Mouse (Mus musculus): ENCODE measurements around the gene Rrp12. TPM values are rescaled to one million over a fixed set of nuclear protein-coding genes. Genes with fewer than 3 reads are reported as not detected.
A peak's percentile ranks its signal among the peaks of the same experiment; 100 is the strongest.

The Rrp12 gene
- 23.5 and 24.0 TPM in 2 replicates for polyA plus RNA-seq (2016; fragmentation: Nextera tagmentation; extraction: Ambion mirVana)

- H3K4me2 ChIP-seq (replicated peaks), result peak within 1 kb of the TSS; percentile 88
- peak within 1 kb of the TSS; percentile 60 for H3K9ac ChIP-seq
- peaks cover 8% of the 10 kb centered on the region for H3K4me1 ChIP-seq
- 0 out of 2 replicates have a peak, but pooled peaks cover 6% of the 10 kb centered on the region for H3K36me3 ChIP-seq
- no peaks in the 10 kb centered on the region for H3K27me3 ChIP-seq
- no peaks in the 10 kb centered on the region for H3K9me3 ChIP-seq
- 1% methylated on average over 46 of the region's 46 CpGs for WGBS
- ATAC-seq (ENCODE audit: insufficient number of reproducible peaks, insufficient read depth, low FRiP score, low TSS enrichment), result peak; percentile 84; the same call in 1 of the 2 replicates
- H3K4me3 ChIP-seq, result peak within 1 kb of the TSS; percentile 78
- no peak within 1 kb of the TSS for H3K27ac ChIP-seq
These were observed at the start of gene Rrp12 for GRCm38 (mm10) chr19:41895460-41896318. Gene Rrp12 (minus strand): TSS chr19:41896173.

- peaks cover 94% of the 10 kb centered on the region for H3K36me3 ChIP-seq
- no peak overlapping the region for H3K4me3 ChIP-seq
- no peak overlapping the region for H3K4me2 ChIP-seq (replicated peaks)
- H3K9me3 ChIP-seq, result no peaks in the 10 kb centered on the region; the same call in 1 of the 2 replicates
- no peak overlapping the region for H3K9ac ChIP-seq
- H3K27me3 ChIP-seq, result no peaks in the 10 kb centered on the region
- no peaks in the 10 kb centered on the region for H3K4me1 ChIP-seq
- H3K27ac ChIP-seq, result no peak overlapping the region
- no peak for ATAC-seq (ENCODE audit: insufficient number of reproducible peaks, insufficient read depth, low FRiP score, low TSS enrichment)
- 83% methylated on average over 7 of the region's 7 CpGs for WGBS
These were observed 47.9 kb upstream of the Rrp12 start for GRCm38 (mm10) chr19:41943841-41944240.

- H3K36me3 ChIP-seq, result peaks cover 65% of the 10 kb centered on the region
- no peak for ATAC-seq (ENCODE audit: insufficient number of reproducible peaks, insufficient read depth, low FRiP score, low TSS enrichment)
These were observed 42.6 kb upstream of the Rrp12 start for GRCm38 (mm10) chr19:41938539-41938938.

GRCm38 (mm10) chr19:41935921-41936320 lies 39.9 kb upstream of the Rrp12 start:
- Histone ChIP-seq H3K27ac (no peak overlapping the region), H3K27me3 (no peaks in the 10 kb centered on the region), H3K4me3 (no peak overlapping the region), H3K9ac (no peak overlapping the region), H3K9me3 (no peaks in the 10 kb centered on the region), H3K4me1 (peaks cover 19% of the 10 kb centered on the region), H3K36me3 (peaks cover 40% of the 10 kb centered on the region), H3K4me2 (replicated peaks) (no peak overlapping the region)
- no peak for ATAC-seq (ENCODE audit: insufficient number of reproducible peaks, insufficient read depth, low FRiP score, low TSS enrichment)
- 89% methylated on average over 1 of the region's 1 CpGs for WGBS

More at GRCm38 (mm10) chr19:41938539-41938938, 42.6 kb upstream of the Rrp12 start:
- Histone ChIP-seq H3K27me3 (no peaks in the 10 kb centered on the region), H3K4me3 (no peak overlapping the region), H3K9ac (no peak overlapping the region), H3K4me2 (replicated peaks) (no peak overlapping the region), H3K4me1 (peaks cover 11% of the 10 kb centered on the region), H3K9me3 (no peaks in the 10 kb centered on the region), H3K27ac (no peak overlapping the region)
- 89% methylated on average over 5 of the region's 5 CpGs for WGBS

- Histone ChIP-seq H3K36me3 (peaks cover 33% of the 10 kb centered on the region), H3K9ac (peak overlapping the region; percentile 88), H3K27ac (no peak overlapping the region), H3K4me3 (peak overlapping the region; percentile 93), H3K9me3 (no peaks in the 10 kb centered on the region), H3K4me2 (replicated peaks) (peak overlapping the region; percentile 82), H3K4me1 (peaks cover 19% of the 10 kb centered on the region), H3K27me3 (no peaks in the 10 kb centered on the region)
- ATAC-seq (ENCODE audit: insufficient number of reproducible peaks, insufficient read depth, low FRiP score, low TSS enrichment), result no peak
- WGBS, result 42% methylated on average over 6 of the region's 6 CpGs
These were observed 38.2 kb upstream of the Rrp12 start for GRCm38 (mm10) chr19:41934124-41934523.

GRCm38 (mm10) chr19:41933179-41934086 lies 37.5 kb upstream of the Rrp12 start, which contains the start of the genes Exosc1 and Zdhhc16:
Gene Exosc1 (minus strand): TSS chr19:41933423.
Gene Zdhhc16 (plus strand): TSS chr19:41933480.
- no peaks in the 10 kb centered on the region for H3K27me3 ChIP-seq
- H3K9me3 ChIP-seq, result no peaks in the 10 kb centered on the region
- H3K4me1 ChIP-seq, result peaks cover 19% of the 10 kb centered on the region
- WGBS, result under 1% methylated on average over 47 of the region's 47 CpGs
- peak within 1 kb of the TSS; percentile 93 for H3K4me3 ChIP-seq
- peak within 1 kb of the TSS; percentile 88 for H3K9ac ChIP-seq
- peak within 1 kb of the TSS; percentile 82 for H3K4me2 ChIP-seq (replicated peaks)
- ATAC-seq (ENCODE audit: insufficient number of reproducible peaks, insufficient read depth, low FRiP score, low TSS enrichment), result peak; percentile 100
- peak within 1 kb of the TSS; percentile 61; the same call in 1 of the 2 replicates for H3K27ac ChIP-seq
- H3K36me3 ChIP-seq, result peaks cover 32% of the 10 kb centered on the region

- ATAC-seq (ENCODE audit: insufficient number of reproducible peaks, insufficient read depth, low FRiP score, low TSS enrichment), result no peak
- peak overlapping the region; percentile 61; the same call in 1 of the 2 replicates for H3K27ac ChIP-seq
- H3K27me3 ChIP-seq, result no peaks in the 10 kb centered on the region
- peaks cover 32% of the 10 kb centered on the region for H3K36me3 ChIP-seq
- H3K9ac ChIP-seq, result peak overlapping the region; percentile 88
- H3K9me3 ChIP-seq, result no peaks in the 10 kb centered on the region
- H3K4me2 ChIP-seq (replicated peaks), result peak overlapping the region; percentile 82
- H3K4me1 ChIP-seq, result peaks cover 19% of the 10 kb centered on the region
- under 1% methylated on average over 28 of the region's 28 CpGs for WGBS
- H3K4me3 ChIP-seq, result peak overlapping the region; percentile 93
These were observed 36.7 kb upstream of the Rrp12 start for GRCm38 (mm10) chr19:41932686-41933085.

GRCm38 (mm10) chr19:41920412-41921067 lies 24.6 kb upstream of the Rrp12 start:
- H3K9me3 ChIP-seq, result no peaks in the 10 kb centered on the region

GRCm38 (mm10) chr19:41919471-41919870 lies 23.5 kb upstream of the Rrp12 start:
- Histone ChIP-seq H3K27ac (no peak overlapping the region), H3K4me3 (no peak overlapping the region), H3K27me3 (no peaks in the 10 kb centered on the region), H3K9me3 (no peaks in the 10 kb centered on the region), H3K4me1 (0 out of 2 replicates have a peak, but pooled peaks cover 4% of the 10 kb centered on the region), H3K36me3 (peaks cover 45% of the 10 kb centered on the region), H3K4me2 (replicated peaks) (no peak overlapping the region), H3K9ac (no peak overlapping the region)
- ATAC-seq (ENCODE audit: insufficient number of reproducible peaks, insufficient read depth, low FRiP score, low TSS enrichment), result no peak
- 80% methylated on average over 4 of the region's 4 CpGs for WGBS

More at GRCm38 (mm10) chr19:41920412-41921067, 24.6 kb upstream of the Rrp12 start:
- no peak for ATAC-seq (ENCODE audit: insufficient number of reproducible peaks, insufficient read depth, low FRiP score, low TSS enrichment)
- Histone ChIP-seq H3K27me3 (no peaks in the 10 kb centered on the region), H3K36me3 (peaks cover 50% of the 10 kb centered on the region), H3K9ac (no peak overlapping the region), H3K27ac (no peak overlapping the region), H3K4me2 (replicated peaks) (no peak overlapping the region), H3K4me1 (no peaks in the 10 kb centered on the region), H3K4me3 (no peak overlapping the region)
- WGBS, result 79% methylated on average over 5 of the region's 5 CpGs

GRCm38 (mm10) chr19:41916853-41917252 lies 20.9 kb upstream of the Rrp12 start:
- Histone ChIP-seq H3K4me1 (peaks cover 15% of the 10 kb centered on the region), H3K27me3 (no peaks in the 10 kb centered on the region), H3K9ac (no peak overlapping the region), H3K4me3 (no peak overlapping the region), H3K4me2 (replicated peaks) (no peak overlapping the region), H3K36me3 (peaks cover 35% of the 10 kb centered on the region), H3K9me3 (no peaks in the 10 kb centered on the region), H3K27ac (no peak overlapping the region)
- ATAC-seq (ENCODE audit: insufficient number of reproducible peaks, insufficient read depth, low FRiP score, low TSS enrichment), result no peak
- 83% methylated on average over 4 of the region's 4 CpGs for WGBS

GRCm38 (mm10) chr19:41915294-41915693 lies 19.3 kb upstream of the Rrp12 start:
- Histone ChIP-seq H3K9me3 (no peaks in the 10 kb centered on the region), H3K36me3 (peaks cover 35% of the 10 kb centered on the region), H3K4me3 (no peak overlapping the region), H3K27ac (no peak overlapping the region), H3K27me3 (no peaks in the 10 kb centered on the region), H3K9ac (no peak overlapping the region), H3K4me2 (replicated peaks) (no peak overlapping the region), H3K4me1 (peaks cover 15% of the 10 kb centered on the region)
- WGBS, result 82% methylated on average over 3 of the region's 3 CpGs
- ATAC-seq (ENCODE audit: insufficient number of reproducible peaks, insufficient read depth, low FRiP score, low TSS enrichment), result no peak

All from embryonic facial prominence, embryonic 12.5 days (tissue).